Mouse (Mus musculus) liver, embryonic 14.5 days (tissue): Measurements from ENCODE around the gene Dpf3.

ENCODE experiments used
- CTCF ChIP-seq: IDR thresholded peaks from 2 replicates; pipeline ENCODE4 v1.5.1; 2016; ENCODE audit warnings: antibody characterized with exemption, low read depth, control low read depth
- EP300 ChIP-seq: IDR thresholded peaks from 2 replicates; pipeline ENCODE4 v1.6.1; 2016; ENCODE audit warnings: antibody characterized with exemption, low read depth

DNA sequence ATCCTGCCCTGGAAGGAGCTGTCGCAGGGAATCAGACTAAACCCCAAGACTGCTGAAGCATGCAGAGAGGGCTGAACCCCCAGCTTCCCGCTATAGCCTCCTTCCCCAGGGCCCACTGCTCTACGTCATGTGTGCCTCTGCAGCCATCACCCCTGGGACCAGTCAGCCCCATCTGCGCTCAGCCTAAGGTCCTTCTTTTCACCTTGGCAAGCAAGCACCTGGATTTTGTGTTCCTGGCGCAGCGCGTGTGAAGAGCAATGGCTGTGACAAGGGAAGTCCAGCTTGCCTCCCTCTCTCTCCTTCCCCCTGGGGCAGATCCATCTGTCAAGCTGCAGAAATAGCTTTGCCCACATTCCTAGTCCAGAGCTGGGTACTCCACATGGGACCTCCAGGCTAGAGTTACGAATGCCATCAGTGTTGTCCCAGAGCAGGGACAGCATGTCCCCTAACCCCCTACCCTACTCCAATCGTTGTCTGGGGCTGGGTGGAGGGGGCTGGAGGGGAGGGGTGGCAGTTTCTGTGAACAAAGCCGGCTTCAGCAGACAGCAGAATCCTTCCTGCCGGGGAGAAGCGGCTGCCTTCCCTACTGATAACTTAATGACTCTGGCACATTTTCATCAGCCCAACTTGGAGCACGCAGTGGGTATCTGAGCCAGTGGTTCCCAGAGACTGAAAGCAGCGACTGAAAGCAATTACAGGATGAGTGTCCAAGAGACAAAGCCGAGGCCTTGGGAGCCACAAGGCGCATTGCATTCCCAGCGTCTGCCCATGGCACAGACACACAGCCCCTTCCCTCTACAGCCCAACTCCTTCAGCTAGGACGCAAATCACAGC is 185.0 kb downstream of the Dpf3 start:
- no peak for TF ChIP-seq CTCF
- no peak for TF ChIP-seq EP300
